Mouse (Mus musculus) regulatory T cell (primary cell): Measurements from ENCODE around the gene Map3k15.

Source experiments
- in situ Hi-C: fragments of 300-600 bp; cut with MboI, MseI; formaldehyde crosslinking; loops from one replicate; pipeline ENCODE4 v1.15.1; 2025; ENCODE audit warnings: high pct_unique_total_duplicates

Map3k15 gene

DNA sequence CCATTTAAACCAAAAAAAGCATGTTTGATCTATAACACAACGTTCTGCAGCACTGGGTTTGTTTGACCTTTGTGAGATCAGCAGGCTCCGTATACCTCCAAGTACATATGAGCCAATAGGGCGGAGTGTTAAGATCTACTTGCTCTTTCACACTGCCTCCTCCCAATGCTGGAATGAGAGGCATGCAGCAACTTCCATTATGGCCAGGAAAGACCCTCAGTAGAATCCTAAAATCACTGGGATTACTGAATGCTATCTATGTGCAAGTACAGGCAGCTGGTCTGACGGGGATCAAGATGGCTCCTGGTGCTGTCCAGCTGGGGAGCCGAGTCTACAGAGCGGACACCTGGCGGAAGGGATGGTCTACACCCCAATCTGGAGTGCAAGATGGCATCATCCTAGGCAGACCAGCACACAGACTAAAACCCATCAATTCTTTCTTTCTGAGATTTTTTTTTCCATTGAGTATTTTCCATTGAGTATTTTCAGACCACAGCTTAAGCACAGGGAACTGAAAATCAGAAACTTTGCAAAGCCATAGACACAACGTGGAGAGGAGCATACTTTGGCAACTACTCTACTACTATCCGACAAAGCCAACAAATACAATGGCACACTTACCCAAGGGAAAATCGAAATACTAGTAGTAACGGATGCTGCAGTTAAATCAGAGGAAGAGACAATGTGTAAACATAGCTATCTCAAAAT is 146.1 kb downstream of the Map3k15 start:
- in situ Hi-C loops: no loop called here

DNA sequence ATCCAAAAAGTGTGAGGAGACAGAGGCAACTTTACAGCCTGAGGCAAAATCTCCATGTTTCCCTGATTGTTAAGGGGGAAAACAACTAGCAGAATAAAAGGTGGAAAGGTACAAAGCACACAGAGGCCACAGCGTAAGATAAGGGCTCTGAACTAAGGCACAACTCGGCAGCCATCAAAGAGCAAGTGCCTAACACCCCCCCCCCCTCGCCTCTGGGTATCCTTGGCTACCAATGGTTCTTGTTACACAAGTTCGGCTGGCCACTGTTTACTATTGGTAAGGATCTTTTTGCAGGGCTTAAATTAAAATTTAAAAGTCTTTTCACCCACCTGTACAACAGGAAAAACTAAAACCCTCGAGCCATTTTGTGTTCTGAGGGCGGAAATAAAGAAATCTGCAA is 147.5 kb downstream of the Map3k15 start:
- in situ Hi-C loops: no loop called here

DNA sequence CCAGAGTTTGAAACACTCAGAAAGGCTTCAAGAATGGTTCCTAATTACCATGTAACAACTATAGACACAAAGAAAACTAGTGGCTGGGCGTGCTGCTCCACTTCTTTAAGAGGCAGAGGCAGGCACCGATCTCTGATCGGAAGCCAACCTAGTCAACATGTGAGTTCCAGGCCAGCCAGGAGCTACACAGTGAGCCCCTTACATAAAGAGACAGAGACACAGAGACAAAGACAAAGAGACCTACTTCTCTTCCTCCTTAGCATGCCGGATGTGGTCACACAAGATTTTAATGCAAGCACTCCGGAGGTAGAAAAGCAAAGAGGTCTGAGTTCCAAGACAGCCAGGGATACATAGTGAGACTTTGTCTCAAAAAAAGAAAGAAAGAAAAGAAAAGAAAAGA is 147.9 kb downstream of the Map3k15 start:
- in situ Hi-C loops: no loop called here

DNA sequence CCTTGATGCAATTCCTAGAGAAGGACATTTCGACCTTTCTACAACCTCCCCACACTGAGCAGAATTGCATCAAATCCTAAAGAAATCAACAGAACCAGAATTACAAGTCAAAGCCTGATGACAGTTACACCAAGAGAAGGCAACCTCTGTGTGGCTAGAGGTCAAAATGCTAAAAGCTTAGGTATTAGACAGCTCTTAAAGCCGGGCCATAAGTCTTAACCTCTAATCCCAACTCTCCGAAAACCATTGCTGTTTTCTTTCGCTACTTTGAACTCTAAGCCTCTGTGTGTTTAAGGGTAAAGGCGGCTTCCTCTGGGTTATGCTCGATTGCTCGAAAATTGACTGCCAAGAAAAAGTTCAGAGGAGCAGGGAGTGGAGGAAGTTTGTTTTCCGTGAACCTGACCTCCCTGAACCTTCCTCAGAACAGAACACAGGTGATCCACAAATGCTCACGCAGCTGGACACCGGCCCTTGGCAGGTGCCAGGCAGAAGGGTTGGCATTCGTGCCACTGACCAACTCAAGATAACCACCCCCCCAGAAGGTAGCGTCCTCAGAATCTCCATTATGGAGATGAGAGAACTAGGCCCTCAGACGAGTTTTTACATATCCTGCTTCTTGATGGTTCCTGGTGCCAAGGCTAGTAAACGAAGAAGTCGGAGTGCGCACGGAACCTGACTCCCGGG is 149.1 kb downstream of the Map3k15 start:
- in situ Hi-C loops: no loop called here

DNA sequence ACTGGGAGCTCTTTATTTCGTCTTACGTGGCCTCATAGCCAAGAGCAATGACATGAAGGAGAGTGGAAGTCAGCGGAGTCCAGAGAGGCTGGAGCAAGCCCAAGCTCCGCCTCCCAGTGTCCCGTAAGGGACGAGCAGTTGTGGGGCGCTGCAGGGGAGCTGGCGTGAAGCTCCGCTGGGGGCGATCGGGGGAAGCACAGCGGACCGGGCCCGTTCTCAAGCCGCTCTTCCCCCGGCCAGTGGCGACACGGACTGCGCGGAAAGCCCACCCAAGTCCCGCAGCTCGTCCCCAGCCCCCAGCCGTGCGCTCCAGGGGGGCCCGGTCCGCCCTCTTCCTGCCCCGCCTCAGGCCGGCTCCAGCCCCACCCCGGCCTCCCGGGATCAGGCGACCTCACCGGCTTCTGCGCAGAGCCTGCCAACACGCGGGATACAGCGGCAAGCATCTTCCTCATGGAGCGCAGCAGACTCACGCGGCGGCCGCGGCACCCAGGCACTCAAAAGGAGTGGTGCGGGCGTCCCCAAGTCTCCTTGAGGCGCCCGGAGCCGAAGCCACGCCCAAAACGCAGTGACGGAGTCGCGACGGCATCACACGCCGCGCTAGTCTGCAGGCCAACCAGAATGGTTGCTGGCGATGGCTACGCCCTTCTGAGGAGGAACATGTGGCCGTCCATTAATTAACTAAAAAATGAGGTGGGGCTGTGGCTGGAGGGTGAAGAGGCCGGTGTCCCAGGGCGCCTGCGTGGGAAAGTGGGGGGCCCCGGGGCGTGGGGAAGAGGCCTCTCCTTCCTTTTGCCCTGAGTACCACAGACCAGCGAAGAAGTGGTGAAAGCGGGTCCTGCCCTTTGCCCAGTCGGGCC is 149.9 kb downstream of the Map3k15 start, which contains the start of gene Pdha1:
Pdha1 (minus strand) TSS at position 553 of the 857 bp plus-strand sequence.
- in situ Hi-C loops: no loop called here

DNA sequence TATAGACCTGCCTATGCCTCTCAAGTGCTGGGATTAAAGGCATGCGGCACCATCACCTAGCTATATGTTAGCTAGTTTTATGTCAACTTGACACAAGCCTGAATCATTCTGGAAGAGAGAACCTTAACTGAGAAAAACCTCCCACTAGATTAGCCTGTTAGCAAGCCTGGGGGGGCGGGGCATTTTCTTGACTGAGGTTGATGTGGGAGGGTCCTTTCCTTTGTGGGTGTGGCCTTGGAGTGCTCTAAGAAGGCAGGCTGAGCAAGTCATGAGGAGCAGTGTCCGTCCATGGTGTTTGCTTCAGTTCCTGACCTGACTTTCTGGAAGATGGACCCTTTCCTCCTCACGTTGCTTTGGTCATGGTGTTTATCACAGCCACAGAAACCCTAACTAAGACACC is 158.6 kb downstream of the Map3k15 start:
- in situ Hi-C loops: no loop called here

DNA sequence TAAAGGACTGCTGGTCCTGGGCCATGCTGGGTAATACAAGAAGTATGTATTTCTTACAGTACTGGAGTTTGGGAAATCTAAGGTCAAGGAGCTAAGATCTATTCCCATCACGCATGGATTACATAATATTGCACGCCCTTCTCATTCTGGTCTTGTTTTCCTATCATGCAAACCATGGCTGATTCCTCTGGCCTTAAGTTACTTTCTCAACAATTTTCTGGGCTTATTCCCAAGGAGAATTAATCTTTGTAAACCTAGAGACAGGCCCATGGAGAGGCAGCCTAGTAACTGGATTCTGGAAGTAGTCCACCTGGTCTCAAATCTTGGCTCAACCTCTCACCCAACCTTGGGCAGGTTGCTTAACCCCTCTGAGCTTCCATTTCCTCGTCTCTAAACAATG is 159.2 kb downstream of the Map3k15 start:
- in situ Hi-C loops: no loop called here

DNA sequence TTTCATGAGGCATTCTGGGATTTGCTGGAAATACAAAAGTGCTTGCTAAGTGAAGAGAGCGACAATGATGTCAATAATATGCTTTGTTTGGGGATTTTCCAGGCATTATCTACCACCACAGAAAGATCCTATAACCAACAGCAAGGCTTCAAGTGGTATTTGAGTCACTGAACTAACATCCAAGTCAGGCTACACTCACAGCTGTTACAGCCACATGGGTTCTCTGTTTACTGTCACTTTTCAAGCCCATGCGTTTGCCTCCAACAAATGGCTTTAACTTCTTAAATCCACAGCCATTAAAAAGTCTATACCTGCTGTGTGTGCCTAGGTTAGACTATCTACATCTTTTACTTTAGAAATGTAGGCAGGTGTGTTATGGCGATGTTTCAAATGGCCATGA is 160.6 kb downstream of the Map3k15 start:
- in situ Hi-C loops: no loop called here

DNA sequence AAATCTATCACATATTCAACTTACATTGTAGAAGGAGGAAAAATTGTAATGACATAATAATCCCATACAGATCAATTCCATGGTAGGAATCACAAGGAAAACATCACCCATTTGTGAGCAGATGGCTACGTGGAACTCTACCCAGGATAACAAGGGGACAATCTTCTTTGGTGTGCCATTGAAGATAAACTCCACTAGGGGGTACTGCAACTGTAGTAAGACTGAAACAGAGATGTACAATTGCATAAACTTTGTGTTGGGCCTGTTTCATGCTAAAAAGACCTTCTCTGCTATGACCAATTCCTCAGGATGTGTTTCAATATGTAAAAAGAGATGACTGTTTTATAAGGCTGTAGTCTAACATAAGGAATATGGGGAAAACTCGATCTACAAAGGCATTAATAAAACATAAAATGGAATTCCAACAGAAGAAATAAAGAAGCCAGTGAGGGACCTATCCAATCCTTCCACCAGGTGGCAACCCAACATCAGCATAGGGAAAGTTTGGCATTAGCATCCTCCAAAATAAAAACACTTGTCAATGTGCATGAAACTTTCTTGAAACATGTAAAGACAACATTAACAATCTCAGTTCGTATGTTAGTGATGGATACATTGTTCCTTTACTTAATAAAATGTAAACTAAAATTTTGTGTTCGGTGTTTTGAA is 165.0 kb downstream of the Map3k15 start:
- in situ Hi-C loops: no loop called here

DNA sequence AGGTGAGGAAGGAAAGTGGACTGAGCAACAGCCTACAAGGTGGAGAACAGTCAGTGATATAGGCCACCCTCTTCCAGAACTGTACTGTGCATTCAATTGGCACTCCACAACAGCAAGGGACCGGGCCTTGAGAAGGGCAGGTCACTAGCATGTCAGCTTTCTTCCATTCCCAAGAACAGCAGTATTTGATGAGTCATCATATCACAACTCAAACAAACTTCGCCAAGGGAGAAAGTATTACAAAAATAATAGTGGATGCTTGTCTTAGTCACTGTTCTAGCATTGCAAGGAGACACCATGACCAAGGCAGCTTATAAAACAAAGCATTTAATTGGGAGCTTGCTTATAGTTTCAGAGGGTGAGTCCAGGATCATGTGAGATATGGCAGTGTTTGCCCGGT is 176.0 kb downstream of the Map3k15 start:
- in situ Hi-C loops: no loop called here

DNA sequence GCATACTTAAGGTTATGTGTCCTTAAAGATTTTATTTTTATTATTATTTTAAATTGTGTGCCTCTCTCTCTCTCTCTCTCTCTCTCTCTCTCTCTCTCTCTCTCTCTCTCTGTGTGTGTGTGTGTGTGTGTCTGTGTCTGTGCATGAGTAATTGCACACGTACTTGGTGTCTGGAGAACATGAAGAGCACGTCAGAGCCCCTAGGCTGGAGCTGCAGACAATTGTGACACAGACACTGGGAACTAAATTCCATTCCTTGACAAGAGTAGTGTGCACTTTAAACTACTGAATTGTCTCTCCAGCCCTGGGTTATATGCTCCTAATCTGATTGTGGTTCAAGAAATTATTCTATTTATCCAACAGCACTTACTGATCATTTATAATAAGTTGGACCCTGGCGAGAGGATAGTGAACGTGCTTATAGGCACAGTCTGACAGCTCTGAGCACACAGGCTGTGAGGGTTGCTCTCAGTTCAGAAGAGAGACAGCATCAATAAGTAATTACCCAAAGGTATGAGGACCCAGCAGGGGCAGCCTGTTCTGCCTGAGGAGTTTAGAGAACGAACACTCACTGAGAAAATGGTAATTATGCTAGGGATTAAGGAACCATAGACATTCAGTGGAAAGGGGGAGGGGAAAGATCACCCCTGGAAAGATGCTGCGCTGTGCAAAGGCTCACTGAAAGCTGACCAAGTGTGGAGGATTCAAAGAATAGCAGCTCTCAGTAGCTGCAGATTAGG is 178.2 kb downstream of the Map3k15 start:
- in situ Hi-C loops: no loop called here

DNA sequence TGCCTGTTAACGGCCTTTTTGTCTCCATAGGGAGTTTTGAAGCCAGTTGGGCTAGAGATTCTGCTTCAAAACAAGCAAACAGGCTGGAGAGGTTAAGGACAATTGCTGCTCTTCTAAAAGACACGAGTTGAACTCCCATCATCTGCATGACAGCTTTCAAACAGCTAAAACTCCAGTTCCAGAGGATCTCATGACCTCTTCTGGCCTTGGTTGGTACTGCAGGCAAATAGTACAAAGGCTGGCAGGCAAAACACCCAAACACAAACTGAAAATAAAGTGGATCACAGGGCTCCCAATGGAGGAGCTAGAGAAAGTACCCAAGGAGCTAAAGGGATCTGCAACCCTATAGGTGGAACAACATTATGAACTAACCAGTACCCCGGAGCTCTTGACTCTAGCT is 181.9 kb downstream of the Map3k15 start:
- in situ Hi-C loops: no loop called here
